Mouse (Mus musculus) spleen, postnatal 0 days (tissue): ENCODE data around the gene Kcnj10. TPM values are rescaled to one million over a fixed set of nuclear protein-coding genes. Genes with fewer than 3 reads are reported as not detected.

ENCODE experiments used
- polyA plus RNA-seq: library from polyadenylated mRNA; unstranded; fragments of >200 nt; fragmentation: Nextera tagmentation; extraction: Ambion mirVana; gene quantifications from 2 replicates; pipeline ENCODE4 v1.2.1, GENCODE M21; 2015

Kcnj10 gene
- polyA plus RNA-seq: 0.28 and 0.35 TPM in 2 replicates

GRCm38 (mm10) chr1:172340729-172341321, at the start of gene Kcnj10:
TSS of gene Kcnj10 (plus strand) at chr1:172341210.

DNA sequence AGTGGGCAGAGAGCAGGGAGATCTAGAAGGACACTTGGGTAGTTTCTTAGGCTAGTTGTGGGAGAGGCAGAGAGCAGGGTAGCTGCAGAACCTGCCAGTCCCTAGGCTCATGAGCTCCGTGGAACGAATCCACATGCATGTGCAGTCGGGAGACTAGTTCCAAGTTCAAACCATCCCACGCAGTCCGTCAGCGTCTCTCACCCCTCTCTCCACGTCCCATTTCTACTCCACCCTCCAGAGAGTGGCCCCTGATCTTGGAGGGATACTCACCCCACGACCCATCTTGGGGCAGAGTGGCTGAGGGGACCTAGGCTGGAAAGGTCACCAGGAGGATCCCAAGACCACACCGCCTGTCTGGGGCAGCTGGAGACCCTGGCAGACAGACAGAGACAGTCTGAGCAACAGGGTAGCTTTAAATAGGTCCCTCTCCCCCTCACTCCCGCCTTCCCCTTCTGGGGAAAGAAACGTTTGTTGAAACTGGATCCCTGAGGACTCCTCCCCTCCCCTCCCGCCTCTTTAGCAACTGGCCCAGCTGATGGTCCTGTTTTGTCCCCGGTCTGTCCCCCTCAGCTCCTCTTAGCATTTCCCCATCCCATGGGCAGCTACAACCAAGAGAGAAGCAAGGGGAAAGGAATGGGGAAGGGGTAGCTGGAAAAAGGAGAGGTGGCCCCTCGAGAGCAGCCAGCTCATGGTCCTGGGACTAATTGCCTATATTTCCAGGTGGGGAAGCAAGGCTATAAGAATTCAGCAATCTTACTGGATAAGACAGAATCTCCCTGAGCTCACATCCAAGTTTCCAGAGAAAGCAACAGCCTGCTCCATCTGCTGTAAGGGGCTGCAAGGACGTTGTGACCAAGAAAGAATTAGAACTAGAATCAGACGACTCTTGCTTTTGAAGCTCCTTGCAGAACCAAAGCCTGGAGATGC, 43.1 kb upstream of the Kcnj10 start, which contains the start of gene Atp1a2:
Atp1a2 (minus strand) TSS at position 454 of the 927 bp plus-strand sequence.

GRCm38 (mm10) chr1:172329131-172329530, 11.9 kb upstream of the Kcnj10 start, which contains the start of gene Kcnj9:
TSS of gene Kcnj9 (minus strand) at chr1:172329318.

DNA sequence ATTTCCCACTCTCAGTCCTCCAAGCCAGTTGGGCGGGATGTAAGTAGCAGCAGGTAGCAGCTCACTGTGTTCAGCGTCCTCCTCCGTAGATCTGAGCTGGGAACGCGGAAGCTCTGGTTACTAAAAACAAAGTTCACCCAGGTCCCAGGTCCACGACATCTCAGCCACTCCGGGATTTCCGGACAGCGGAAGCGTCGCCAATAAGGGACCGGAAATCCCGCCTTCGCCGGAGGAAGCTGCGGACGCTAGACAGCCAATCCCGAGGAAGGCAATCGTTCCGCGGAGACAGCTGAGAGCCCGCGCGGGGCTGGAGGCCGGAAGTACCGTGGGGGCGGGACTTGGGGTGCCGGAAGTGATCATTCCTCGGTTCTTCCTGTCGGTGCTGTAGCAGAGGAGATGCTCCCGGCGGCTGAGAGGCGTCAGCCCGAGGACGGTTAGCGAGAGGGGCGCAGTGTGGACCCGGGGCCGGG, 35.2 kb downstream of the Kcnj10 start, which contains the start of gene Pigm:
Pigm (plus strand) TSS at position 349 of the 470 bp plus-strand sequence.

Other genes starting within 250 kb of the Kcnj10 start
- 41.0 and 46.4 TPM in 2 replicates for gene Pex19, start 214.5 kb upstream of the Kcnj10 start, polyA plus RNA-seq
- gene Dcaf8, start 193.1 kb upstream of the Kcnj10 start, polyA plus RNA-seq: 70.2 and 78.3 TPM in 2 replicates
- 26.7 and 34.6 TPM in 2 replicates for gene Pea15a, start 134.4 kb upstream of the Kcnj10 start, polyA plus RNA-seq
- 0.57 and 0.62 TPM in 2 replicates for gene Casq1, start 121.3 kb upstream of the Kcnj10 start, polyA plus RNA-seq
- gene Atp1a4, start 82.8 kb upstream of the Kcnj10 start, polyA plus RNA-seq: not detected in 2 replicates
- 19.6 and 21.5 TPM in 2 replicates for gene Igsf8, start 79.6 kb upstream of the Kcnj10 start, polyA plus RNA-seq
- gene Atp1a2, start 43.1 kb upstream of the Kcnj10 start, polyA plus RNA-seq: 1.5 and 2.7 TPM in 2 replicates
- gene Kcnj9, start 11.9 kb upstream of the Kcnj10 start, polyA plus RNA-seq: 0.07 TPM in 1 of 2 replicates, not detected in the other
- 3.3 and 3.5 TPM in 2 replicates for gene Pigm, start 35.3 kb downstream of the Kcnj10 start, polyA plus RNA-seq
- 1.2 and 1.3 TPM in 2 replicates for gene Slamf9, start 134.1 kb downstream of the Kcnj10 start, polyA plus RNA-seq
- 1.5 and 1.7 TPM in 2 replicates for gene Igsf9, start 140.6 kb downstream of the Kcnj10 start, polyA plus RNA-seq
- gene Tagln2, start 158.8 kb downstream of the Kcnj10 start, polyA plus RNA-seq: 162 and 194 TPM in 2 replicates
- gene Cfap45, start 179.6 kb downstream of the Kcnj10 start, polyA plus RNA-seq: 2.2 and 2.6 TPM in 2 replicates
- 0.13 TPM in 1 of 2 replicates, not detected in the other for gene Vsig8, start 214.7 kb downstream of the Kcnj10 start, polyA plus RNA-seq
- 0.20 and 0.69 TPM in 2 replicates for gene Slamf8, start 249.4 kb downstream of the Kcnj10 start, polyA plus RNA-seq